Mouse (Mus musculus) stomach, postnatal 0 days (tissue): ENCODE results near the gene Samd5.

Source experiments
- CTCF ChIP-seq: IDR thresholded peaks from 2 replicates; pipeline ENCODE4 v1.5.1; 2016; ENCODE audit warnings: antibody characterized with exemption, low read depth, mild to moderate bottlenecking, moderate library complexity
- EP300 ChIP-seq: optimal IDR thresholded peaks from 2 replicates; pipeline ENCODE3; 2016; ENCODE audit warnings: antibody characterized with exemption

GRCm38 (mm10) chr10:9668791-9669190 lies 6.2 kb downstream of the Samd5 start:
- no peak for TF ChIP-seq CTCF
- no peak for TF ChIP-seq EP300
